Mouse (Mus musculus): ENCODE measurements at regions not wholly inside any gene's neighbourhood (a gene's known extent, or its start where the extent isn't known, plus 50 kb on each side); places are given as distances from the start of the nearest gene placed in this dataset.

GRCm38 (mm10) chr5:112634701-112635100, 57.7 kb upstream of the Sez6l start:
- 66% methylated on average over 3 of the region's 3 CpGs for WGBS
- Histone ChIP-seq H3K27me3 (replicated peaks) (no peaks in the 10 kb centered on the region), H3K9me3 (replicated peaks) (no peaks in the 10 kb centered on the region), H3K4me2 (no peak overlapping the region), H3K9ac (replicated peaks) (no peak overlapping the region), H3K4me3 (replicated peaks) (no peak overlapping the region), H3K4me1 (peaks cover 11% of the 10 kb centered on the region; the same call in 1 of the 2 replicates), H3K36me3 (no peaks in the 10 kb centered on the region), H3K27ac (replicated peaks) (no peak overlapping the region)
- ATAC-seq (ENCODE audit: low FRiP score) = no peak

DNA sequence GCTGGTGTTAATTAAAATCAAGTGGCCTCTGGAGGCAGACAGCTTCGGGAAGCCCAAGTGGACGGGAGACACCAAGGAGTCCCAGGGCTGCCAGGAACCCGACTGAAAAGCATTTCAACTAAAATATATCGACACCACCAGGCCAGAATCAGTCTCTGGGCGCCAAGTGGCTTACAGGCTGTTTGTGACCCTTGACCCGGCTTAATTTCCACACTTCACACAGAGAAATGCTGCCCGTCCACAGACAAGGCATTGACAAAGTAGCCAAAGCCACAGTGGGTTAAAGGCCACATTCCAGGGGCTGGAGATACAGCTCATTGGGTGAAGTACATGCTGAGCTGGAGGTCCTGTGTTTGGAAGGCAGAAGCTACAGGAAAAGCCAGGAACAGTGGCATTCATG, 54.8 kb upstream of the Sez6l start:
- H3K9ac ChIP-seq (replicated peaks) = no peak overlapping the region
- no peak overlapping the region for H3K4me2 ChIP-seq
- H3K9me3 ChIP-seq (replicated peaks) = no peaks in the 10 kb centered on the region
- 30% methylated on average over 7 of the region's 7 CpGs for WGBS
- no peak overlapping the region for H3K4me3 ChIP-seq (replicated peaks)
- ATAC-seq (ENCODE audit: low FRiP score) = no peak
- H3K36me3 ChIP-seq = no peaks in the 10 kb centered on the region
- no peak overlapping the region for H3K27ac ChIP-seq (replicated peaks)
- no peaks in the 10 kb centered on the region for H3K27me3 ChIP-seq (replicated peaks)
- peaks cover 21% of the 10 kb centered on the region for H3K4me1 ChIP-seq

DNA sequence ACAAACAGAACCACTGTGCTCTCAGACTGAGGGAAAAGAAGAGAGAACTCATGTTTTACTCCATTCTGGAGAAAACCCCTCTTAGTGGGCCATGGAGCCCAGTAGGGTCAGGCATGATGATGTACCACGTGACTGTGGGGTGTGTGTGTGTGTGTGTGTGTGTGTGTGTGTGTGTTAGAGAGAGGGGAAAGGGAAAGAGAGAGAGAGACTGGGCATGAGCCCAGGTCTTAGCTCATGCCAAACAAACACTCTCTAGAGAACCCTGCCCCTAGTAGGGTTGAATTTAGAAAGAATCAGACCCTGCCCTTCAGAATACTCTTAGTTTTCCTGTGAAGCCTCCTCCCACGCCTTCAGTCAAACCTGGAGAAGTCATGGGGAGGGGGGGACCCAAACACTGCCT, 52.7 kb upstream of the Sez6l start:
- Histone ChIP-seq H3K4me2 (no peak overlapping the region), H3K9me3 (replicated peaks) (no peaks in the 10 kb centered on the region), H3K27ac (replicated peaks) (no peak overlapping the region), H3K27me3 (replicated peaks) (no peaks in the 10 kb centered on the region), H3K4me1 (peaks cover 31% of the 10 kb centered on the region), H3K36me3 (no peaks in the 10 kb centered on the region), H3K4me3 (replicated peaks) (no peak overlapping the region), H3K9ac (replicated peaks) (no peak overlapping the region)
- ATAC-seq (ENCODE audit: low FRiP score) = no peak
- 70% methylated on average over 2 of the region's 2 CpGs for WGBS

- H3K27ac ChIP-seq (replicated peaks) = no peak overlapping the region
- no peak for ATAC-seq (ENCODE audit: low FRiP score)
- no peak overlapping the region for H3K9ac ChIP-seq (replicated peaks)
- peaks cover 32% of the 10 kb centered on the region for H3K4me1 ChIP-seq
- 35% methylated on average over 18 of the region's 18 CpGs for WGBS
- no peaks in the 10 kb centered on the region for H3K36me3 ChIP-seq
- no peaks in the 10 kb centered on the region for H3K27me3 ChIP-seq (replicated peaks)
- no peak overlapping the region for H3K4me3 ChIP-seq (replicated peaks)
- no peaks in the 10 kb centered on the region for H3K9me3 ChIP-seq (replicated peaks)
- no peak overlapping the region for H3K4me2 ChIP-seq
Observed at GRCm38 (mm10) chr5:112628073-112628790, 51.2 kb upstream of the Sez6l start.

- no peak overlapping the region for H3K4me3 ChIP-seq (replicated peaks)
- H3K36me3 ChIP-seq = no peaks in the 10 kb centered on the region
- no peak for ATAC-seq (ENCODE audit: low FRiP score)
- H3K9ac ChIP-seq (replicated peaks) = no peak overlapping the region
- WGBS = 44% methylated on average over 14 of the region's 14 CpGs
- H3K4me1 ChIP-seq = peaks cover 35% of the 10 kb centered on the region
- no peaks in the 10 kb centered on the region for H3K9me3 ChIP-seq (replicated peaks)
- H3K27me3 ChIP-seq (replicated peaks) = no peaks in the 10 kb centered on the region
- H3K4me2 ChIP-seq = no peak overlapping the region
- H3K27ac ChIP-seq (replicated peaks) = 0 out of 2 replicates have a peak overlapping the region, but pooled peaks have one; percentile 28
Observed at GRCm38 (mm10) chr5:112627305-112627704, 50.3 kb upstream of the Sez6l start.
